Mouse (Mus musculus): ENCODE results near the gene Isoc2b. TPM values are rescaled to one million over a fixed set of nuclear protein-coding genes. Genes with fewer than 3 reads are reported as not detected.
A peak's percentile ranks its signal among the peaks of the same experiment; 100 is the strongest.
"Not testable (repeated sequence)": the region's sequence is repeated elsewhere in the genome, so short reads cannot be mapped to it uniquely, and the experiment has no call there.

The Isoc2b gene
- polyA plus RNA-seq, 1 experiment from 2014 or later: 5.6 TPM

- peaks cover 48% of the 10 kb centered on the region for H3K27me3 ChIP-seq (ENCODE audit: control insufficient read depth, insufficient read depth, low read length)
- no peak overlapping the region for H3K4me3 ChIP-seq (ENCODE audit: low read length)
- H3K9me3 ChIP-seq (replicated peaks; ENCODE audit: control insufficient read depth, low read length): no peaks in the 10 kb centered on the region
- no peaks in the 10 kb centered on the region for H3K36me3 ChIP-seq (ENCODE audit: control insufficient read depth, insufficient read depth)
- no peak for ATAC-seq (replicated peaks; ENCODE audit: extremely low read depth, insufficient read depth, low FRiP score)
- no peak overlapping the region for H3K27ac ChIP-seq (ENCODE audit: low read length)
- H3K4me2 ChIP-seq (ENCODE audit: low read depth, low read length): no peak overlapping the region
- H3K9ac ChIP-seq (ENCODE audit: low read length): no peak overlapping the region
- no peaks in the 10 kb centered on the region for H3K4me1 ChIP-seq (ENCODE audit: control insufficient read depth, insufficient read depth, low read length)
- 5% methylated on average over 12 of the region's 12 CpGs for WGBS
These were observed 39.6 kb downstream of the Isoc2b start for GRCm38 (mm10) chr7:4830476-4830875.

GRCm38 (mm10) chr7:4825365-4825764 lies 44.7 kb downstream of the Isoc2b start:
- Histone ChIP-seq H3K9ac (ENCODE audit: low read length) (no peak overlapping the region), H3K27me3 (ENCODE audit: control insufficient read depth, insufficient read depth, low read length) (peaks cover 9% of the 10 kb centered on the region), H3K4me1 (ENCODE audit: control insufficient read depth, insufficient read depth, low read length) (peaks cover 6% of the 10 kb centered on the region; the same call in 1 of the 2 replicates), H3K9me3 (replicated peaks; ENCODE audit: control insufficient read depth, low read length) (no peaks in the 10 kb centered on the region), H3K36me3 (ENCODE audit: control insufficient read depth, insufficient read depth) (no peaks in the 10 kb centered on the region), H3K4me3 (ENCODE audit: low read length) (no peak overlapping the region), H3K4me2 (ENCODE audit: low read depth, low read length) (no peak overlapping the region), H3K27ac (ENCODE audit: low read length) (no peak overlapping the region)
- ATAC-seq (replicated peaks; ENCODE audit: extremely low read depth, insufficient read depth, low FRiP score): no peak
- 46% methylated on average over 4 of the region's 4 CpGs for WGBS

- no peaks in the 10 kb centered on the region for H3K27me3 ChIP-seq (ENCODE audit: control insufficient read depth, insufficient read depth, low read length)
- 59% methylated on average over 6 of the region's 6 CpGs for WGBS
- no peaks in the 10 kb centered on the region for H3K9me3 ChIP-seq (replicated peaks; ENCODE audit: control insufficient read depth, low read length)
- H3K9ac ChIP-seq (ENCODE audit: low read length): no peak overlapping the region
- H3K4me3 ChIP-seq (ENCODE audit: low read length): no peak overlapping the region
- no peak overlapping the region for H3K4me2 ChIP-seq (ENCODE audit: low read depth, low read length)
- H3K4me1 ChIP-seq (ENCODE audit: control insufficient read depth, insufficient read depth, low read length): peaks cover 6% of the 10 kb centered on the region; the same call in 1 of the 2 replicates
- ATAC-seq (replicated peaks; ENCODE audit: extremely low read depth, insufficient read depth, low FRiP score): no peak
- no peaks in the 10 kb centered on the region for H3K36me3 ChIP-seq (ENCODE audit: control insufficient read depth, insufficient read depth)
- no peak overlapping the region for H3K27ac ChIP-seq (ENCODE audit: low read length)
These were observed 47.7 kb downstream of the Isoc2b start for GRCm38 (mm10) chr7:4822162-4822907.

GRCm38 (mm10) chr7:4821690-4822089 lies 48.4 kb downstream of the Isoc2b start:
- 73% methylated on average over 4 of the region's 4 CpGs for WGBS
- Histone ChIP-seq H3K4me1 (ENCODE audit: control insufficient read depth, insufficient read depth, low read length) (peaks cover 6% of the 10 kb centered on the region; the same call in 1 of the 2 replicates), H3K27me3 (ENCODE audit: control insufficient read depth, insufficient read depth, low read length) (no peaks in the 10 kb centered on the region), H3K36me3 (ENCODE audit: control insufficient read depth, insufficient read depth) (no peaks in the 10 kb centered on the region), H3K4me2 (ENCODE audit: low read depth, low read length) (no peak overlapping the region), H3K27ac (ENCODE audit: low read length) (no peak overlapping the region), H3K9ac (ENCODE audit: low read length) (no peak overlapping the region), H3K4me3 (ENCODE audit: low read length) (no peak overlapping the region), H3K9me3 (replicated peaks; ENCODE audit: control insufficient read depth, low read length) (no peaks in the 10 kb centered on the region)
- no peak for ATAC-seq (replicated peaks; ENCODE audit: extremely low read depth, insufficient read depth, low FRiP score)

GRCm38 (mm10) chr7:4820925-4821324 lies 49.1 kb downstream of the Isoc2b start:
- H3K4me1 ChIP-seq (ENCODE audit: control insufficient read depth, insufficient read depth, low read length); H3K36me3 ChIP-seq (ENCODE audit: control insufficient read depth, insufficient read depth); H3K27me3 ChIP-seq (ENCODE audit: control insufficient read depth, insufficient read depth, low read length); H3K9me3 ChIP-seq (replicated peaks; ENCODE audit: control insufficient read depth, low read length); H3K4me3 ChIP-seq (ENCODE audit: low read length); ATAC-seq (replicated peaks; ENCODE audit: extremely low read depth, insufficient read depth, low FRiP score); H3K27ac ChIP-seq (ENCODE audit: low read length); H3K4me2 ChIP-seq (ENCODE audit: low read depth, low read length); H3K9ac ChIP-seq (ENCODE audit: low read length): not testable (repeated sequence)
- 89% methylated on average over 7 of the region's 7 CpGs for WGBS

GRCm38 (mm10) chr7:4816559-4816958 lies 53.5 kb downstream of the Isoc2b start:
- no peak overlapping the region for H3K4me2 ChIP-seq (ENCODE audit: low read depth, low read length)
- no peaks in the 10 kb centered on the region for H3K36me3 ChIP-seq (ENCODE audit: control insufficient read depth, insufficient read depth)
- no peaks in the 10 kb centered on the region for H3K27me3 ChIP-seq (ENCODE audit: control insufficient read depth, insufficient read depth, low read length)
- H3K4me1 ChIP-seq (ENCODE audit: control insufficient read depth, insufficient read depth, low read length): peaks cover 5% of the 10 kb centered on the region
- H3K9me3 ChIP-seq (replicated peaks; ENCODE audit: control insufficient read depth, low read length): no peaks in the 10 kb centered on the region
- no peak overlapping the region for H3K27ac ChIP-seq (ENCODE audit: low read length)
- H3K4me3 ChIP-seq (ENCODE audit: low read length): no peak overlapping the region
- no peak for ATAC-seq (replicated peaks; ENCODE audit: extremely low read depth, insufficient read depth, low FRiP score)
- no peak overlapping the region for H3K9ac ChIP-seq (ENCODE audit: low read length)

GRCm38 (mm10) chr7:4813105-4813791 lies 56.8 kb downstream of the Isoc2b start:
- peaks cover 28% of the 10 kb centered on the region for H3K4me1 ChIP-seq (ENCODE audit: control insufficient read depth, insufficient read depth, low read length)
- H3K4me3 ChIP-seq (ENCODE audit: low read length): peak overlapping the region; percentile 62
- H3K9me3 ChIP-seq (replicated peaks; ENCODE audit: control insufficient read depth, low read length): no peaks in the 10 kb centered on the region
- WGBS: 23% methylated on average over 8 of the region's 8 CpGs
- no peaks in the 10 kb centered on the region for H3K27me3 ChIP-seq (ENCODE audit: control insufficient read depth, insufficient read depth, low read length)
- peak overlapping the region; percentile 64 for H3K4me2 ChIP-seq (ENCODE audit: low read depth, low read length)
- H3K9ac ChIP-seq (ENCODE audit: low read length): peak overlapping the region; percentile 72
- peaks cover 20% of the 10 kb centered on the region for H3K36me3 ChIP-seq (ENCODE audit: control insufficient read depth, insufficient read depth)
- peak overlapping the region; percentile 86 for H3K27ac ChIP-seq (ENCODE audit: low read length)
- ATAC-seq (replicated peaks; ENCODE audit: extremely low read depth, insufficient read depth, low FRiP score): no peak

GRCm38 (mm10) chr7:4812303-4813104 lies 57.6 kb downstream of the Isoc2b start, which contains the start of gene Ube2s:
Gene Ube2s, minus strand, starts transcription at chr7:4812590.
- Histone ChIP-seq H3K27me3 (ENCODE audit: control insufficient read depth, insufficient read depth, low read length) (no peaks in the 10 kb centered on the region), H3K36me3 (ENCODE audit: control insufficient read depth, insufficient read depth) (peaks cover 24% of the 10 kb centered on the region), H3K9me3 (replicated peaks; ENCODE audit: control insufficient read depth, low read length) (no peaks in the 10 kb centered on the region), H3K4me3 (ENCODE audit: low read length) (peak within 1 kb of the TSS; percentile 99), H3K4me1 (ENCODE audit: control insufficient read depth, insufficient read depth, low read length) (peaks cover 28% of the 10 kb centered on the region), H3K9ac (ENCODE audit: low read length) (peak within 1 kb of the TSS; percentile 99), H3K4me2 (ENCODE audit: low read depth, low read length) (peak within 1 kb of the TSS; percentile 85), H3K27ac (ENCODE audit: low read length) (peak within 1 kb of the TSS; percentile 98)
- under 1% methylated on average over 62 of the region's 62 CpGs for WGBS
- peak; percentile 99 for ATAC-seq (replicated peaks; ENCODE audit: extremely low read depth, insufficient read depth, low FRiP score)
